In genomic region chr5:124018651-124019050, GRCm38 (mm10) we compare ENCODE assay signal across 9 mouse cellular contexts. TPM values are rescaled to one million over a fixed set of nuclear protein-coding genes. Genes with fewer than 3 reads are reported as not detected.
DNase-seq lines count a peak whose midpoint lies in the region; ATAC-seq and TF ChIP-seq lines count a peak whose summit lies in the region.
"Had no signal": no experiment of that assay in that cellular context is flagged by ENCODE, and none has a peak within 500 bp of the region (broad histone marks: within the 10 kb centered on the region; RNA-seq: fewer than 3 reads in every experiment).

No protein-coding gene starts in this region.

- peaks cover 85% of the 10 kb centered on the region for H3K4me1 ChIP-seq in heart, embryonic 11.5 days (ENCODE audit: control insufficient read depth, insufficient read depth, low read length)
- peaks cover 52% of the 10 kb centered on the region for H3K4me1 ChIP-seq in liver, adult 2 months (ENCODE audit: control insufficient read depth, insufficient read depth, low read length)
- peaks cover 95% of the 10 kb centered on the region for H3K4me1 ChIP-seq in liver, embryonic 11.5 days (replicated peaks; ENCODE audit: control insufficient read depth, insufficient read depth, low read length)

- WGBS in heart, embryonic 11.5 days (ENCODE audit: insufficient replicate concordance) = 74% methylated on average over 9 of the region's 9 CpGs
- WGBS in liver, adult 2 months = 77% methylated on average over 9 of the region's 9 CpGs
- WGBS in liver, embryonic 11.5 days = 68% methylated on average over 9 of the region's 9 CpGs

- H3K4me2 ChIP-seq in heart, embryonic 11.5 days = no peak overlapping the region
- peak overlapping the region; percentile 50; the same call in 1 of the 2 replicates for H3K4me2 ChIP-seq in liver, embryonic 11.5 days
- H3K4me2 ChIP-seq: intestine, embryonic 15.5 days had no signal

- no peaks in the 10 kb centered on the region for H3K9me3 ChIP-seq in heart, embryonic 11.5 days (replicated peaks; ENCODE audit: control insufficient read depth, low read length)
- H3K9me3 ChIP-seq in liver, embryonic 11.5 days (ENCODE audit: control insufficient read depth, low read length) = no peaks in the 10 kb centered on the region
- H3K9me3 ChIP-seq: intestine, embryonic 15.5 days had no signal

- H3K79me2 ChIP-seq in liver, adult 2 months (ENCODE audit: control insufficient read depth, insufficient read depth, low read length) = peaks cover 54% of the 10 kb centered on the region

- no peaks in the 10 kb centered on the region for H3K27me3 ChIP-seq in heart, embryonic 11.5 days (ENCODE audit: control insufficient read depth, insufficient read depth, low read length)
- no peaks in the 10 kb centered on the region for H3K27me3 ChIP-seq in liver, adult 2 months (ENCODE audit: control insufficient read depth, insufficient read depth, low read length)
- H3K27me3 ChIP-seq in liver, embryonic 11.5 days (replicated peaks; ENCODE audit: control insufficient read depth, insufficient read depth, low read length) = no peaks in the 10 kb centered on the region
- H3K27me3 ChIP-seq: intestine, embryonic 15.5 days had no signal

- DNase-seq in heart, postnatal 10 days = no peak
- DNase-seq in liver, adult 2 months (ENCODE audit: extremely low read depth, low read depth, low spot score) = peak; percentile 68
- no peak for DNase-seq in liver
- peak; percentile 58 for DNase-seq in brain, adult 2 months (ENCODE audit: low read depth, low spot score)
- no peak for DNase-seq in liver, embryonic 11.5 days (ENCODE audit: low spot score)

- intact Hi-C loops in heart, postnatal 10 days (cut with DNase I) = no loop called here

- no peak overlapping the region for H3K4me3 ChIP-seq in heart, embryonic 11.5 days (ENCODE audit: low read depth, low read length)
- no peak overlapping the region for H3K4me3 ChIP-seq in liver, adult 2 months (ENCODE audit: insufficient read depth, low read depth, low read length)
- H3K4me3 ChIP-seq in liver, embryonic 11.5 days (ENCODE audit: low read depth, low read length) = no peak overlapping the region
- H3K4me3 ChIP-seq: intestine, embryonic 15.5 days had no signal

- H3K36me3 ChIP-seq in heart, embryonic 11.5 days (ENCODE audit: control insufficient read depth, insufficient read depth, low read length) = no peaks in the 10 kb centered on the region
- no peaks in the 10 kb centered on the region for H3K36me3 ChIP-seq in liver, adult 2 months (ENCODE audit: control insufficient read depth, insufficient read depth, low read length)
- H3K36me3 ChIP-seq in liver, embryonic 11.5 days (ENCODE audit: control insufficient read depth, insufficient read depth, low read length) = no peaks in the 10 kb centered on the region
- H3K36me3 ChIP-seq: intestine, embryonic 15.5 days had no signal

- no peak overlapping the region for H3K9ac ChIP-seq in heart, embryonic 11.5 days (ENCODE audit: low read depth, low read length)
- H3K9ac ChIP-seq in liver, adult 2 months (ENCODE audit: low read depth, low read length) = no peak overlapping the region
- H3K9ac ChIP-seq in liver, embryonic 11.5 days (ENCODE audit: low read depth, low read length) = 0 out of 2 replicates have a peak overlapping the region, but pooled peaks have one; percentile 13
- H3K9ac ChIP-seq: intestine, embryonic 15.5 days had no signal

- no peak for ATAC-seq in heart, embryonic 11.5 days (replicated peaks; ENCODE audit: insufficient number of reproducible peaks, low FRiP score, low TSS enrichment)
- no peak for ATAC-seq in liver, embryonic 11.5 days (replicated peaks; ENCODE audit: low FRiP score)
- ATAC-seq in activated CD4-positive, CD25-positive, alpha-beta regulatory T cell, adult 4 months = no peak
- ATAC-seq in inflammation-experienced regulatory T-cells, adult 6 months = no peak
- ATAC-seq: intestine, embryonic 15.5 days had no signal

- H3K27ac ChIP-seq in heart, embryonic 11.5 days (ENCODE audit: low read depth, low read length) = peak overlapping the region; percentile 29
- H3K27ac ChIP-seq in liver, adult 2 months (replicated peaks; ENCODE audit: insufficient read depth, low read depth, low read length) = no peak overlapping the region
- H3K27ac ChIP-seq in liver, embryonic 11.5 days (ENCODE audit: low read depth, low read length) = peak overlapping the region; percentile 54
- H3K27ac ChIP-seq: intestine, embryonic 15.5 days had no signal

- TF ChIP-seq CTCF in liver, adult 2 months (IDR thresholded peaks at IDR 0.05; ENCODE audit: low read depth, low read length) = no peak

- no peak for TF ChIP-seq POLR2A in liver, adult 2 months (IDR thresholded peaks at IDR 0.05; ENCODE audit: extremely low read depth, insufficient read depth, low read length)

RNA-seq across cellular contexts. Expression of gene Vps37b, which starts 13.4 kb away (rescaled TPM):
- 43.3 and 48.2 TPM in 2 replicates for polyA plus RNA-seq in heart, embryonic 11.5 days (2014; fragmentation: Nextera tagmentation; extraction: Ambion mirVana)
- 10 to 100 TPM; 38.0 to 46.7 TPM for total RNA-seq in heart, postnatal 10 days (2021)
- 4.4 and 6.2 TPM in 2 replicates for total RNA-seq in liver, adult 2 months (2014; rRNA removed)
- polyA plus RNA-seq in liver, adult 2 months (2012; rRNA removed) = 27.3 and 31.4 TPM in 2 replicates
- polyA plus RNA-seq in liver, embryonic 11.5 days (2014; fragmentation: Nextera tagmentation; extraction: Ambion mirVana) = 31.3 TPM in 2 replicates
- polyA plus RNA-seq in activated CD4-positive, CD25-positive, alpha-beta regulatory T cell, adult 4 months (2017; shearing (Covaris generic)) = 10 to 100 TPM; 17.6 to 22.8 TPM
- polyA plus RNA-seq in inflammation-experienced regulatory T-cells, adult 6 months (2017; shearing (Covaris generic)) = 10 to 100 TPM; 18.4 to 21.9 (median 18.7) TPM

RNA-seq across cellular contexts. Expression of gene Hip1r, which starts 45.2 kb away (rescaled TPM):
- 2.7 and 2.9 TPM in 2 replicates for polyA plus RNA-seq in heart, embryonic 11.5 days (2014; fragmentation: Nextera tagmentation; extraction: Ambion mirVana)
- total RNA-seq in heart, postnatal 10 days (2021) = 10 to 100 TPM; 26.1 to 41.6 TPM
- 9.1 and 9.7 TPM in 2 replicates for total RNA-seq in liver, adult 2 months (2014; rRNA removed)
- polyA plus RNA-seq in liver, adult 2 months (2012; rRNA removed) = 9.2 and 11.5 TPM in 2 replicates
- polyA plus RNA-seq in liver, embryonic 11.5 days (2014; fragmentation: Nextera tagmentation; extraction: Ambion mirVana) = 20.2 and 20.6 TPM in 2 replicates
- polyA plus RNA-seq in activated CD4-positive, CD25-positive, alpha-beta regulatory T cell, adult 4 months (2017; shearing (Covaris generic)) = 10 to 100 TPM in 1 of 2 experiments, 1 to 10 TPM in 1; 9.9 to 12.9 TPM
- polyA plus RNA-seq in inflammation-experienced regulatory T-cells, adult 6 months (2017; shearing (Covaris generic)) = 10 to 100 TPM in 2 of 3 experiments, 1 to 10 TPM in 1; 5.9 to 20.1 (median 14.8) TPM

Comparison
In these comparisons a context has a peak if more than half of its experiments do, and no peak if none do; other contexts are left out.
1. DNase-seq: peak in liver, adult 2 months (single experiment) and brain, adult 2 months (single experiment); none in heart, postnatal 10 days (0 of 2), liver (single experiment) and liver, embryonic 11.5 days (single experiment).